Mouse (Mus musculus) cortical plate, adult 2 months (tissue): ENCODE results near the gene Dnajc5g.

Source experiments
- CTCF ChIP-seq: fragments of 200-500 bp; IDR thresholded peaks from 2 replicates; pipeline ENCODE4 v1.5.1; 2011; ENCODE audit warnings: mild to moderate bottlenecking, control low read depth, low read length; ENCODE audit not compliant: insufficient read depth; ENCODE audit errors: extremely low read depth
- POLR2A ChIP-seq: fragments of 200-500 bp; IDR thresholded peaks from 2 replicates; pipeline ENCODE4 v1.6.1; 2011; ENCODE audit warnings: mild to moderate bottlenecking, low read length, control low read depth; ENCODE audit not compliant: insufficient read depth; ENCODE audit errors: extremely low read depth

- TF ChIP-seq CTCF = no peak
- no peak for TF ChIP-seq POLR2A
These were observed 10.8 kb downstream of the Dnajc5g start for GRCm38 (mm10) chr5:31116912-31117311.
